Mouse (Mus musculus): Measurements from ENCODE around the gene Becn1. TPM values are rescaled to one million over a fixed set of nuclear protein-coding genes. Genes with fewer than 3 reads are reported as not detected.

The Becn1 gene
- 86.4 TPM for polyA plus RNA-seq (2014; fragmentation: Illumina TruSeq; extraction: RNeasy Lipid Tissue Mini Kit (QIAGEN cat#74804); ENCODE audit: low read depth, low replicate concordance)

DNA sequence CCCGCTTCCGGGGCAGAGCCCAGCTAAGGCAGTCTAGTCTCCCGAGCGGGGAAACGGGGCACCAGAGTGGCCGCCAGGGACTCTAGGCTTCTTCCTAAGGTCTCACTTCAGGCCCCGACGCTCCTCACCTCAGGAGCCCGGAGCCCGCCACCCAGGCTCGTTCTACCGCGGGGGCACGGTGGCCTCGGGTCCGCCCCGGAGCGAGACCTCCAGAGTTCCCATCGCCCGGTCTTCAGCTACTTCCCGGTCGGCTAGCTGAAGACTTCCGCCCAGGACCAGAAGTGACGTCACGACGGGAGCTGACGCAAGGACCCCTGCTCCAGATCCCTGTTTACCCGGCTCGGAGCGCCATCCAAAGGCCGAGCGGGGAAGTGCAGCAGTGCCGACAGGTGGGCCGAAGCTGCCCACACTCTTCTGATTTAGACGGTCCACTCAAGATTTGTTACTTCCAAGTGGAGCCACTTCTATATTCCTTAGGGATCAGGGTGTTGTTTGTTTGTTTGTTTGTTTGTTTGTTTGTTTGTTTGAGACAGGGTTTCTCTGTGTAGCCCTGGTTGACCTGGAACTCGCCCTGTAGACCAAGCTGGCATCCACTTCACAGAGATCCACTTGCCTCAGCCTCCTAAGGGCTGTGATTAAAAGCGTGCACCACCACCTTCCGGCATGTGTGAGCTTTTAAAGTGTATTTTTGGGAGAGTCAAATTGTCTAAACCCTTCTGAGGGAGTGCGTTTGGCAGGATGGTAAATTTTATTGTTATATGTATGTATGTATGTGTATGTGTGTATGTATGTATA, at the start of gene Becn1:
Gene Becn1 (minus strand): TSS at position 283 of the 795 bp plus-strand sequence.

DNA sequence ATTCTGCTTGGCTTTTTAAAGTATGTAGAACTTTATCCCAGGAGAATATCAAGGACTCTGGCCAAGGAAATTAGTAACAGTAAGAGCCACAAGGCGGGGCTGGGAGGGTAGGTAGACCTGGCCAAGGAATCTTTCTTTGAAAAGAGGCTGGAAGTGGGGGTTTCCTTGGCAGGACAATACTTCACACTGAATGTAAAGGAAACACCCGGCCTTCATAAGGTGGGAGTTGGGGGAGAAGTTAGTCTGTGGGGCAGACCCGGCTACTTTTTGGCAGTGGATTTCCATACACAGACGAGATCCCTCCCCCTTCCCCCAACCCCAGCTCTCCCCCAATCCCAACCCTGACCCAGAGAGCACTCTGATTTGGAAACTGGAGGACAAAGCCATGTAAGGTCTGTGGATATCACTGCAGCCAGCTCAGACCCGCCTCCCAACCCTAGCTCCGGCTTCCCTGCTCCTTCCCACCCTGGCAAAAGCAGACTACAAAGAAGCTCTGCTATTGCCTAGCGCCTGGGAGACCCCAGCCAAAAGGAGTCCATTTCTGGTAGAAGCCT, 28.4 kb upstream of the Becn1 start, which contains the start of gene Aoc3:
Gene Aoc3 (plus strand): TSS at position 235 of the 554 bp plus-strand sequence.

DNA sequence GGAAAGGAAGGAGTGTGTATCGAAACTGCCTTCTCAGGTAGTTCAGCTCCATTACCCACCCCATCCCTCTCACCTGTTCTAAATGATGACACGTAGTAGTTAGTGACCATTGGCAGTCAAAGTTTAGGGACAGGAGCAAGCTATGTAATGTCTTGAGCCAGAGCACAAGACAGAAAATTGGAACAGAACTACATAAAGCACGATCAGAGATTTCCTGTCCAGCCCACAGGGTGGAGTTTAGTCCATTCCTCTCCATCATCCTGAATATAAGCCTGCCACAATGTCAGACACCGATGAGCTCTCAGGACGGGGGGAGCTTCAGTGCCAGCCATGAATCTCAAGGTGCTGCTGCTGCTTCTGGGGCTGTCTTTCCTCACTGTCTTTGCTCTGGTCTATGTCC, 22.7 kb upstream of the Becn1 start, which contains the start of gene Aoc2:
Gene Aoc2 (plus strand): TSS at position 301 of the 400 bp plus-strand sequence.

DNA sequence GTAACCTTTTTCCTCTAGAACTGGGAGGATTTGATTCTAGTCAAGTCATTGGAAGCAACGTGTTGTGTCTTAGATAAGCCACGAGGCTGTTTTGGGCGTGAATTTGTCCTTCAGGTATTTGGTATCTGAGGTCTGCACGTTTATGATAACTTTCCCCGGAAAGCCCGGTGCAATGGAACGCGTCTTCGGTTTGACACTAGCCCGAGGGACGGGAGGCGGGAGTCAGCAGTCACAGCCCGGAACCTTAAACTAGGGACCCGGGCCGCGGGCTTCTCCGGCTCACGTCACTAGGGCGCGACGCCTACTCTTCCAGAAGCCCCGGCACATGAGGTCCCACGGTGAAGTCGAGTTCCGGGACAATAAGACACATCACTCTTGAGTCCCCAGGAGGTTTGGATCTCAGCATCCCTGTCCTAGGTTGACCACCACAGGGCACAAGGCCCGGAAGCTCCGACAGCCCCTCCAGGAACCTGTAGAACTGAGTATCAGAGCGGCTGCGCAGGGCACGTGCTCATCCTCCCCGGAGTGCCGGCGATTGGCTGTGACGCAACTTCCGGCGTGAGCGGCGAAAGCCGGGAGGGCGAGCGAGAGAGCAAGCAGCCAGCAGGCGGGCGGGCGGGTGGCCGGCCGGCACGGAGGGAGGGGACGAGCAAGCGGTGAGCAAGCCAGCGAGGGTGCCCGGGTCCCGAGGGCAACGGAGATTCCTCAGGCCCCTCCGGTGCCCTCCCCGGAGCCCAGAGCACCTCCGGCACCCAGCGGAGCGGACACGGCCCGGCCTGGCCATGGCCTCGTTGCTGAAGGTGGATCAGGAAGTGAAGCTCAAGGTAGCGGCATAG, 13.8 kb upstream of the Becn1 start, which contains the start of gene Psme3:
Gene Psme3 (plus strand): TSS at position 549 of the 836 bp plus-strand sequence.

DNA sequence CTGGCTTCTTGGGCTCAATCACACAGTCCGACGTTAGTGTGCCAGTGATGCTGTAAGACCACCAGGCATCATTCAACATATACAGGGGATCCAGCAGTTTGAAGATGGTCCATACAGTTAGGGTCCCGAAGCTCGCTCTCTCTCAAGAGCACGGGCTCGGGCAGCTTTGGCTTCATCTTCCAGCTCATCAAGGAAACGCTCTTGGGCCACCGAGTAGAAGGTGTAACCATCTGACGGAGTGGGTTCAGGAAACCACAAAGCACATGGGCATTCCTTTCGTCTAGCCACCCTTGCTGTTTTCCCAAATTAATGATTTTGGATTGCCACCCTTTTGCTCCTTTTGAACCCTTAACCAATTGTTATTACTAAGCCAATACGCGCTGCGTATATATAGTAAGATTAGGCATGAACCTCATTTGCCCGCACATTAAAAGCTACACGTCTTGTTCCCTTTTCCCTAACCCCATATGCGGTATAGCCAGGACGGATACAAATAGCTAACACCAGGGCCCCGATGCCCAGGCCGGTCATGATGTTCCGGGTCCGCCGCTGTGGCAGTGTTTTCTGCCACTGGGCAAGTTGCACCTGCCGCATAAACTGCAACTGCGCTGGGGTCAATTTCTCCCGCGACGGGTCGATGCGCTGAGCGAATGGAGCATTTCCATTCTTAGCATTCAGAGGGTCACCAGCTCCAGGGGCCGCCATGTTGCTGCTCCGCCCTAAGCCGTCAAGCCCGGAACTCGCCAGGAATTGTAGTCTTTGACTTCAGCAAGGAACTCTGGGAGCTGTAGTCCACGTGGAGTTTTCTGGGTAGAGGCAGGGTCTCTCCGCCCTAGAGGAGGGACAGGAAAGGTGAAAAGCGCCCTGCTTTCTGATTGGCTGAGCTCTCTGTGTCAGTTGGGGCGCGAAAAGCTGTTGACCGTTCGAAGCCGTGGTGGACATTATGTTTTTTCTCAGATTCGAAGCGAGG, 23.6 kb downstream of the Becn1 start, which contains the start of the genes Cntd1 and Coa3:
Gene Cntd1 (plus strand): TSS at position 790 of the 970 bp plus-strand sequence.
Gene Coa3 (minus strand): TSS at position 892 of the 970 bp plus-strand sequence.

DNA sequence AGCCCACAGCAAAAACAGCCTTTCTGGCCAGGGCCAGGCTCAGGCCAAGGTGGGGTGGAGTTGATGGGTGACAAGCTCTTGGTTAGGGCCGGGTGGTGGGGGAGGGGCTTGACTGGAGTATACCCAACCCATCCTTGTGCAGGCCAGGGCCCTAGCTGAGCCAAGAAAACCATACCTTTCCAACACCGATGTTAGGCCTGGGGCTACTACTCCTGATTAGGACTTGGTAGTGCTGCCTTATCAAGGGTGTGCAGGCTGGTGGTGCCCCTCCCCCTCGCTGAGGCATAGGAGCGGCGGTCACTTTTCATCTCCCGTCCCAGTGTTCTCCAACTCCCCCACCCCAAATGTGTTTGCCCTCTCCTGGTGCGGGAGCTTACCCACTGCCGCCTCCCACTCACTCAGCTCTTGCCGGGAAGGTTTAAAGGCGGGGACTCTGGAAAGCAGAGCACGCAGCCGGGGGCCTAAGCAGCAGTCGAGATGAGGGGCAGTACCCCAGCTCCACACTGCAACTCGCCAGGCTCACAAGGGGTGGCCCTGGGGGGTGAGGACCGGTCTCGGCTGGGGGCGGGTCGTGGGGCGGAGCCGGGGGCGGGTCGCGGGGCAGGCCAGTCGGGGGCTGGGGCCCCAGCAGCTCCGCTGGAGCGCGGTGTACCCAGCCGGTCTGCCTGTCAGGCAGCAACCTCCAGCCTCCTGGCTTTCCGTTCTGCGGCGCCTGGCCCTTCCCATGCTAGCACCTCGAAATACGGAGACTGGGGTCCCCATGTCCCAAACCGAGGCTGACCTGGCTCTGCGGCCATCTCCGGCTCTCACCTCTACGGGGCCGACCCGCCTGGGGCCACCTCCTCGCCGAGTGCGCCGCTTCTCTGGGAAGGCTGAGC, 41.9 kb downstream of the Becn1 start, which contains the start of gene Wnk4:
Gene Wnk4 (plus strand): TSS at position 620 of the 878 bp plus-strand sequence.

DNA sequence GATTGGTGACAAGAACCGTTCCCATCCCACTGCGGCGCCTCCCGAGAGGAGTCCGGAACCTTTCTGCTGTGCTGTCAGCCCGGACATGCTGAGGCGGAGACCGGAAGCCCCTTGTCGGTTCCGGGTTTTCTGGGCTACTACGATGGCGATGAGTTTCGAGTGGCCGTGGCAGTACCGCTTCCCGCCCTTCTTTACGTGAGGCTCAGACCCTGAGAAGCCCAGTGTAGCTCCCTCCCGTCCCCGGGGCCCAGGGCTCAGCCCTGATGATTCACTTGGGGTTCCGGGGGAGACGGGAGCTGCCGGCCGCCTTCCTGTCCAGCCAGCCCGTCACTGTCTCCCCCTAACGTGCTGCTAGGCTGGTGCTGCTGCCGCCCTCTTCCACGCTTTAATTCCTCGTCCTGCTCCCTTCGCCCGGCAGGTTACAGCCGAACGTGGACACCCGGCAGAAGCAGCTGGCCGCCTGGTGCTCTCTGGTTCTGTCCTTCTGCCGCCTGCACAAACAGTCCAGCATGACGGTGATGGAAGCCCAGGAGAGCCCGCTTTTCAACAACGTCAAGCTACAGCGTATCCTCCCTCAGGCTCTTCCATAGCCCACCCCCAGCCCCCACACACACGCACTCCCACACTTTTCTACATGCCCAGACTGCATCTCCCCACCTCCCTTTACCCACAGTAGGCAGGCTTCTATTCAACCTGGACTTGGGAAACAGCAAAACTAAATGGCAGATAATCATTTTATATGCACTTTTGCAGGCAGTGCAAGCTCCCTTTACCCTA, 48.3 kb downstream of the Becn1 start, which contains the start of gene Vps25:
Gene Vps25 (plus strand): TSS at position 95 of the 777 bp plus-strand sequence.

DNA sequence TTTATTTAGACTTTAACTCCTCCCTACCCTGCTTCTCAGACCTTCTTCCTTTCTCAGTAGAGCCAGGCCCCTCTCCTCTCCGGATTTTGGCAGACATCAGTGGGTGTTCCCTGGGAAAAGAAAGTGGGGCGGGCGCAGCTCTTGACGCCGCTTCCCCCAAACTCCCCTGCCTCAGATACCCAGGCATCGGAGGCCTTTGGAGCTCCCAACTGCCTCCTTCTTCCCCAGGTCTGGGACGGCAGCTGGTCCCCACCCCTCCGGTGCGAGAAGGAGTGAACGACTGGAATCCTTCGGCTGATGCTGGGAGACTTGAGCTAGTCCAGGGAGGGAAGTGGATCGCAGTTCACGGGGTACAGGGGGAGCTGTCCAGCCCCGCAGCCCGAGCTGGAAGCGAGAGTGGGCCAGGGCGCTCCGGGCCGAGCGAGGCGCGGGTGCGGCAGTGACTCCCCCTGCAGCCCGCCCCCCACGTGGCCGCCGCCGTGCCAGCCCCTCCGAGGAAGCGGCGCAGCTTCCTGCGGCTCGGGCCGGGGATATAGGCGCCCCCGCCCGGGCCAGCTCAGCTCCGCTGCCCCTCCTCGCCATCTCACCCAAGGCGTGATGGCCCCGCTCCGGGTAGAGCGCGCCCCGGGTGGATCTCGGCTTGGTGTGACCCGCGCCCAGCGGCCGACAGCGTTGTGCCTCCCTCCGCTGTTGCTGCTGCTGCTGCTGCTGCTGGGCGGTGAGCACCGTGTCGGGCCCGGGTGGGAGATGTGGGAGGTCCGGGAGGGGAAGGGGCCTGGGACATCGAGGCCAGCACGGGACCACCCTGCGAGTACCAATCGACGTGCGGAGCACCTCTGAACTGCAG, 56.0 kb downstream of the Becn1 start, which contains the start of gene Ramp2:
Gene Ramp2 (plus strand): TSS at position 174 of the 847 bp plus-strand sequence.

Other genes with a start within 250 kb of the Becn1 start
- gene Naglu, start 232.3 kb downstream of the Becn1 start, polyA plus RNA-seq (2014; fragmentation: Illumina TruSeq; extraction: RNeasy Lipid Tissue Mini Kit (QIAGEN cat#74804); ENCODE audit: low read depth, low replicate concordance) = 10.5 TPM
- 0.81 TPM for gene Hsd17b1, start 223.9 kb downstream of the Becn1 start, polyA plus RNA-seq (2014; fragmentation: Illumina TruSeq; extraction: RNeasy Lipid Tissue Mini Kit (QIAGEN cat#74804); ENCODE audit: low read depth, low replicate concordance)
- gene Coasy, start 219.7 kb downstream of the Becn1 start, polyA plus RNA-seq (2014; fragmentation: Illumina TruSeq; extraction: RNeasy Lipid Tissue Mini Kit (QIAGEN cat#74804); ENCODE audit: low read depth, low replicate concordance) = 18.0 TPM
- gene Mlx, start 215.0 kb downstream of the Becn1 start, polyA plus RNA-seq (2014; fragmentation: Illumina TruSeq; extraction: RNeasy Lipid Tissue Mini Kit (QIAGEN cat#74804); ENCODE audit: low read depth, low replicate concordance) = 35.5 TPM
- 4.0 TPM for gene Psmc3ip, start 206.8 kb downstream of the Becn1 start, polyA plus RNA-seq (2014; fragmentation: Illumina TruSeq; extraction: RNeasy Lipid Tissue Mini Kit (QIAGEN cat#74804); ENCODE audit: low read depth, low replicate concordance)
- gene Retreg3, start 182.4 kb downstream of the Becn1 start, polyA plus RNA-seq (2014; fragmentation: Illumina TruSeq; extraction: RNeasy Lipid Tissue Mini Kit (QIAGEN cat#74804); ENCODE audit: low read depth, low replicate concordance) = 35.9 TPM
- 30.3 TPM for gene Tubg1, start 182.3 kb downstream of the Becn1 start, polyA plus RNA-seq (2014; fragmentation: Illumina TruSeq; extraction: RNeasy Lipid Tissue Mini Kit (QIAGEN cat#74804); ENCODE audit: low read depth, low replicate concordance)
- 2.6 TPM for gene Tubg2, start 146.4 kb downstream of the Becn1 start, polyA plus RNA-seq (2014; fragmentation: Illumina TruSeq; extraction: RNeasy Lipid Tissue Mini Kit (QIAGEN cat#74804); ENCODE audit: low read depth, low replicate concordance)
- gene Cntnap1, start 131.8 kb downstream of the Becn1 start, polyA plus RNA-seq (2014; fragmentation: Illumina TruSeq; extraction: RNeasy Lipid Tissue Mini Kit (QIAGEN cat#74804); ENCODE audit: low read depth, low replicate concordance) = 2.4 TPM
- 16.2 TPM for gene Plekhh3, start 130.9 kb downstream of the Becn1 start, polyA plus RNA-seq (2014; fragmentation: Illumina TruSeq; extraction: RNeasy Lipid Tissue Mini Kit (QIAGEN cat#74804); ENCODE audit: low read depth, low replicate concordance)
- gene Ccr10, start 126.8 kb downstream of the Becn1 start, polyA plus RNA-seq (2014; fragmentation: Illumina TruSeq; extraction: RNeasy Lipid Tissue Mini Kit (QIAGEN cat#74804); ENCODE audit: low read depth, low replicate concordance) = not detected
- 30.8 TPM for gene Ezh1, start 75.8 kb downstream of the Becn1 start, polyA plus RNA-seq (2014; fragmentation: Illumina TruSeq; extraction: RNeasy Lipid Tissue Mini Kit (QIAGEN cat#74804); ENCODE audit: low read depth, low replicate concordance)
- 49.3 TPM for gene Ramp2, start 56.3 kb downstream of the Becn1 start, polyA plus RNA-seq (2014; fragmentation: Illumina TruSeq; extraction: RNeasy Lipid Tissue Mini Kit (QIAGEN cat#74804); ENCODE audit: low read depth, low replicate concordance)
- gene Vps25, start 48.6 kb downstream of the Becn1 start, polyA plus RNA-seq (2014; fragmentation: Illumina TruSeq; extraction: RNeasy Lipid Tissue Mini Kit (QIAGEN cat#74804); ENCODE audit: low read depth, low replicate concordance) = 142 TPM
- 13.8 TPM for gene Wnk4, start 41.7 kb downstream of the Becn1 start, polyA plus RNA-seq (2014; fragmentation: Illumina TruSeq; extraction: RNeasy Lipid Tissue Mini Kit (QIAGEN cat#74804); ENCODE audit: low read depth, low replicate concordance)
- 0.58 TPM for gene Cntd1, start 23.3 kb downstream of the Becn1 start, polyA plus RNA-seq (2014; fragmentation: Illumina TruSeq; extraction: RNeasy Lipid Tissue Mini Kit (QIAGEN cat#74804); ENCODE audit: low read depth, low replicate concordance)
- 111 TPM for gene Coa3, start 23.2 kb downstream of the Becn1 start, polyA plus RNA-seq (2014; fragmentation: Illumina TruSeq; extraction: RNeasy Lipid Tissue Mini Kit (QIAGEN cat#74804); ENCODE audit: low read depth, low replicate concordance)
- 58.9 TPM for gene Psme3, start 13.9 kb upstream of the Becn1 start, polyA plus RNA-seq (2014; fragmentation: Illumina TruSeq; extraction: RNeasy Lipid Tissue Mini Kit (QIAGEN cat#74804); ENCODE audit: low read depth, low replicate concordance)
- gene Aoc2, start 22.8 kb upstream of the Becn1 start, polyA plus RNA-seq (2014; fragmentation: Illumina TruSeq; extraction: RNeasy Lipid Tissue Mini Kit (QIAGEN cat#74804); ENCODE audit: low read depth, low replicate concordance) = 2.0 TPM
- 10.5 TPM for gene Aoc3, start 28.3 kb upstream of the Becn1 start, polyA plus RNA-seq (2014; fragmentation: Illumina TruSeq; extraction: RNeasy Lipid Tissue Mini Kit (QIAGEN cat#74804); ENCODE audit: low read depth, low replicate concordance)
- 0.24 TPM for gene G6pc, start 65.3 kb upstream of the Becn1 start, polyA plus RNA-seq (2014; fragmentation: Illumina TruSeq; extraction: RNeasy Lipid Tissue Mini Kit (QIAGEN cat#74804); ENCODE audit: low read depth, low replicate concordance)
- 46.6 TPM for gene Aarsd1, start 115.3 kb upstream of the Becn1 start, polyA plus RNA-seq (2014; fragmentation: Illumina TruSeq; extraction: RNeasy Lipid Tissue Mini Kit (QIAGEN cat#74804); ENCODE audit: low read depth, low replicate concordance)
- gene Gm27029, start 122.5 kb upstream of the Becn1 start, polyA plus RNA-seq (2014; fragmentation: Illumina TruSeq; extraction: RNeasy Lipid Tissue Mini Kit (QIAGEN cat#74804); ENCODE audit: low read depth, low replicate concordance) = 2.9 TPM
- gene Rundc1, start 122.8 kb upstream of the Becn1 start, polyA plus RNA-seq (2014; fragmentation: Illumina TruSeq; extraction: RNeasy Lipid Tissue Mini Kit (QIAGEN cat#74804); ENCODE audit: low read depth, low replicate concordance) = 9.5 TPM
- gene Ptges3l, start 123.0 kb upstream of the Becn1 start, polyA plus RNA-seq (2014; fragmentation: Illumina TruSeq; extraction: RNeasy Lipid Tissue Mini Kit (QIAGEN cat#74804); ENCODE audit: low read depth, low replicate concordance) = 71.9 TPM
- 319 TPM for gene Rpl27, start 140.0 kb upstream of the Becn1 start, polyA plus RNA-seq (2014; fragmentation: Illumina TruSeq; extraction: RNeasy Lipid Tissue Mini Kit (QIAGEN cat#74804); ENCODE audit: low read depth, low replicate concordance)
- gene Ifi35, start 146.1 kb upstream of the Becn1 start, polyA plus RNA-seq (2014; fragmentation: Illumina TruSeq; extraction: RNeasy Lipid Tissue Mini Kit (QIAGEN cat#74804); ENCODE audit: low read depth, low replicate concordance) = 28.4 TPM
- 7.1 TPM for gene Rnd2, start 162.7 kb upstream of the Becn1 start, polyA plus RNA-seq (2014; fragmentation: Illumina TruSeq; extraction: RNeasy Lipid Tissue Mini Kit (QIAGEN cat#74804); ENCODE audit: low read depth, low replicate concordance)
- gene Vat1, start 163.9 kb upstream of the Becn1 start, polyA plus RNA-seq (2014; fragmentation: Illumina TruSeq; extraction: RNeasy Lipid Tissue Mini Kit (QIAGEN cat#74804); ENCODE audit: low read depth, low replicate concordance) = 21.1 TPM
- not detected for gene Brca1, start 249.7 kb upstream of the Becn1 start, polyA plus RNA-seq (2014; fragmentation: Illumina TruSeq; extraction: RNeasy Lipid Tissue Mini Kit (QIAGEN cat#74804); ENCODE audit: low read depth, low replicate concordance)
- 100.0 TPM for gene Nbr1, start 249.9 kb upstream of the Becn1 start, polyA plus RNA-seq (2014; fragmentation: Illumina TruSeq; extraction: RNeasy Lipid Tissue Mini Kit (QIAGEN cat#74804); ENCODE audit: low read depth, low replicate concordance)